Mouse (Mus musculus): ENCODE results near the gene Csde1.

Csde1 gene

GRCm38 (mm10) chr3:103058207-103059157, 38.3 kb downstream of the Csde1 start, which contains the start of gene Nras:
TSS of gene Nras (plus strand) at chr3:103058285.
- peak; percentile 76 for DNase-seq (ENCODE audit: low read depth, low spot score)

- DNase-seq (ENCODE audit: low read depth, low spot score) = no peak
These were observed 46.7 kb downstream of the Csde1 start for GRCm38 (mm10) chr3:103066927-103067326.

- no peak for DNase-seq (ENCODE audit: low read depth, low spot score)
These were observed 48.7 kb downstream of the Csde1 start for GRCm38 (mm10) chr3:103068971-103069370.

GRCm38 (mm10) chr3:103073771-103074170, 53.5 kb downstream of the Csde1 start, which contains the start of gene Ampd1:
TSS of gene Ampd1 (plus strand) at chr3:103074014.
- no peak for DNase-seq (ENCODE audit: low read depth, low spot score)

- no peak for DNase-seq (ENCODE audit: low read depth, low spot score)
These were observed 55.6 kb downstream of the Csde1 start for GRCm38 (mm10) chr3:103075871-103076270.

GRCm38 (mm10) chr3:103076476-103076875, 56.2 kb downstream of the Csde1 start:
- DNase-seq (ENCODE audit: low read depth, low spot score) = no peak

DNA sequence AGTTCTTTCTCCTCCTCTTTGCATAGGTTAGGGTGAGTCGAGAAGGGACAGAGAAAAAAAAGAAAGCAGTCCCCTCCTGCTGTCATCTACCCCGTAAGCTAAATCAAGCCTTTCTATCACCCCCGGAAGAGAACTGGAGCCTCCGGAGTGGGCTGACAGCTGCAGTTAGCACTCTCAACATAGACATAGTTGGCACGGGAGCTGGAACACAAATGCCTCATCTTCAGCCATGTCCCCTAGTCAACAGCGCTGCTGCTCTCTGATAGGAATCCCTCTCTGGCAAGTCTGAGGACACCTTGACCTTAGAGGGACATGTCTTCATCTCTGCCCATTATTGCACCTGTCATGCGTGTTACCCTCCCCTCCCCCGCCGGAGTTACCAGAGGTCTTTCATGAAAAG, 59.1 kb downstream of the Csde1 start:
- no peak for DNase-seq (ENCODE audit: low read depth, low spot score)

- DNase-seq (ENCODE audit: low read depth, low spot score) = no peak
These were observed 60.8 kb downstream of the Csde1 start for GRCm38 (mm10) chr3:103081051-103081450.

GRCm38 (mm10) chr3:103081861-103082453, 61.7 kb downstream of the Csde1 start:
- no peak for DNase-seq (ENCODE audit: low read depth, low spot score)

GRCm38 (mm10) chr3:103082761-103083160, 62.5 kb downstream of the Csde1 start:
- no peak for DNase-seq (ENCODE audit: low read depth, low spot score)

- DNase-seq (ENCODE audit: low read depth, low spot score) = no peak
These were observed 65.8 kb downstream of the Csde1 start for GRCm38 (mm10) chr3:103085986-103086385.

GRCm38 (mm10) chr3:103091753-103092152, 71.5 kb downstream of the Csde1 start:
- DNase-seq (ENCODE audit: low read depth, low spot score) = no peak

DNA sequence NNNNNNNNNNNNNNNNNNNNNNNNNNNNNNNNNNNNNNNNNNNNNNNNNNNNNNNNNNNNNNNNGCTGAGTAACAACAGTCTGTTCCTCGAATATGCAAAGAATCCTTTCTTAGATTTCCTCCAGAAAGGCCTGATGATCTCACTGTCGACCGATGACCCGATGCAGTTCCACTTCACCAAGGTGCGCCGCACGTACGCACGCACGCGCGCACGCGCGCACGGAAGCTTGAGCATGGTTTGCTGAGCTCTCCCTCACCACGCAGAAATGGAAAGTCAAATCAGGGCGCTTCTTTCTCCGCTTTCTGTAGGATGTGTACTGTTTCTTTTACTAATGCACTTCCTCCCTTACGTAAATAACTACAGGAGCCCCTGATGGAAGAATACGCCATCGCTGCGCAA, 78.4 kb downstream of the Csde1 start:
- no peak for DNase-seq (ENCODE audit: low read depth, low spot score)

DNA sequence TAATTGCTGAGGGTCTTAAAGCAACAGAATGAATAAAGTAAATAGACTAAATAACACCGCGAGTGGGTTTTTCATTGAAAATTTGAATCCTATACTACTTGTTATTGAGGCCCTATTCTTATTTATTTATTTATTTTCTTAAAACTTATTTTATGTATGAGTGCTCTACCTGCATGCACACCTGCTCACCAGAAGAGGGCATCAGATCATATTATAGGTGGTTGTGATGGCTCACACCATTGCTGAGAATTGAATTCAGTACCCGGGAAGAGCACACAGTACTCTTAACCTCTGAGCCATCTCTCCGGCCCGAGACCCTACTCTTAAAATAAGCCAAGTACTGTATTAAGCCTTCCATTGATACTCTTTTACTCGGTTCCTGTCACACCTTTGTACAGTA, 79.4 kb downstream of the Csde1 start:
- DNase-seq (ENCODE audit: low read depth, low spot score) = no peak

GRCm38 (mm10) chr3:103100735-103101134, 80.5 kb downstream of the Csde1 start:
- DNase-seq (ENCODE audit: low read depth, low spot score) = no peak

GRCm38 (mm10) chr3:103101194-103101593, 81.0 kb downstream of the Csde1 start:
- no peak for DNase-seq (ENCODE audit: low read depth, low spot score)

DNA sequence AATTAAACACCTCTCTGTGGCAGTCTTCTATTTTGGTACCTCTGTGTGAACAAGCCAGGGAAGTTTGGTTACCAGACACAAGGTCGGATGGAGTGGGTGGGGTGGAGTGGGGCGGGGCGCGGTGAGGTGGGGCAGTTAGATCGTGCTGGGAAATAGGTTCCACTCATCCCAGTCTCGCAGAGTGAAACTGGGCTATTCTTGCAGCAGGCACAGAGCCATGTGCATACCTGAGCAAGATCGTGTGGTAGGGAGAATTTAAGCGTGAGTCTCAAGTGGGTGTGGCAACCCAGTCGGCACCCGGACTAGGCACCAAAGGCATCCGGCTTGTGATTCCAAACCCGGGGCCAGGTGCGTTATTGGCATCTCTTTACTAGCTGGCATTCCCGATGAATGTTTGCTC, 81.7 kb downstream of the Csde1 start:
- no peak for DNase-seq (ENCODE audit: low read depth, low spot score)

- DNase-seq (ENCODE audit: low read depth, low spot score) = peak; percentile 78
These were observed 82.5 kb downstream of the Csde1 start, which contains the start of gene Dennd2c for GRCm38 (mm10) chr3:103102454-103103390. TSS of gene Dennd2c (plus strand) at chr3:103102604.

All from retina, postnatal 7 days (tissue).